Mouse (Mus musculus): ENCODE data around the gene Nbea.

The Nbea gene

GRCm38 (mm10) chr3:56183159-56184133 lies at the start of gene Nbea:
Nbea (minus strand) TSS chr3:56183701.
- in situ Hi-C loops (cut with MboI) = no loop called here

- in situ Hi-C loops (cut with MboI) = no loop called here
Measured at GRCm38 (mm10) chr3:56229283-56229682, 45.8 kb upstream of the Nbea start.

- in situ Hi-C loops (cut with MboI) = no loop called here
Measured at GRCm38 (mm10) chr3:56215989-56216388, 32.5 kb upstream of the Nbea start.

- in situ Hi-C loops (cut with MboI) = no loop called here
Measured at GRCm38 (mm10) chr3:56203968-56204367, 20.5 kb upstream of the Nbea start.

GRCm38 (mm10) chr3:56188238-56188637 lies 4.7 kb upstream of the Nbea start:
- in situ Hi-C loops (cut with MboI) = no loop called here

GRCm38 (mm10) chr3:56187131-56187779 lies 3.8 kb upstream of the Nbea start:
- in situ Hi-C loops (cut with MboI) = no loop called here

GRCm38 (mm10) chr3:56182371-56183158 lies 936 bp downstream of the Nbea start:
- in situ Hi-C loops (cut with MboI) = no loop called here

GRCm38 (mm10) chr3:56181991-56182370 lies 1.5 kb downstream of the Nbea start:
- in situ Hi-C loops (cut with MboI) = no loop called here

- in situ Hi-C loops (cut with MboI) = no loop called here
Measured at GRCm38 (mm10) chr3:56181025-56181424, 2.5 kb downstream of the Nbea start.

GRCm38 (mm10) chr3:56157864-56158263 lies 25.6 kb downstream of the Nbea start:
- in situ Hi-C loops (cut with MboI) = no loop called here

GRCm38 (mm10) chr3:56126674-56127073 lies 56.8 kb downstream of the Nbea start:
- in situ Hi-C loops (cut with MboI) = no loop called here

- in situ Hi-C loops (cut with MboI) = no loop called here
Measured at GRCm38 (mm10) chr3:56116647-56117046, 66.9 kb downstream of the Nbea start.

- in situ Hi-C loops (cut with MboI) = no loop called here
Measured at GRCm38 (mm10) chr3:56108101-56108500, 75.4 kb downstream of the Nbea start.

GRCm38 (mm10) chr3:56097105-56097504 lies 86.4 kb downstream of the Nbea start:
- in situ Hi-C loops (cut with MboI) = no loop called here

GRCm38 (mm10) chr3:56079015-56079612 lies 104.4 kb downstream of the Nbea start:
- in situ Hi-C loops (cut with MboI) = no loop called here

GRCm38 (mm10) chr3:56067849-56068248 lies 115.7 kb downstream of the Nbea start:
- in situ Hi-C loops (cut with MboI) = no loop called here

GRCm38 (mm10) chr3:56066360-56067040 lies 117.0 kb downstream of the Nbea start:
- in situ Hi-C loops (cut with MboI) = no loop called here

GRCm38 (mm10) chr3:56065234-56065633 lies 118.3 kb downstream of the Nbea start:
- in situ Hi-C loops (cut with MboI) = no loop called here

GRCm38 (mm10) chr3:56045659-56046336 lies 137.7 kb downstream of the Nbea start:
- in situ Hi-C loops (cut with MboI) = no loop called here

GRCm38 (mm10) chr3:56043091-56043490 lies 140.4 kb downstream of the Nbea start:
- in situ Hi-C loops (cut with MboI) = no loop called here

GRCm38 (mm10) chr3:56039494-56039893 lies 144.0 kb downstream of the Nbea start:
- in situ Hi-C loops (cut with MboI) = no loop called here
